Mouse (Mus musculus): ENCODE measurements around the gene Syngr4.

The Syngr4 gene

GRCm38 (mm10) chr7:45869787-45870186 is 26.7 kb downstream of the Syngr4 start:
- no peak for DNase-seq (ENCODE audit: low read depth, low spot score)

- DNase-seq (ENCODE audit: low read depth, low spot score): no peak
Measured at GRCm38 (mm10) chr7:45869107-45869670, 27.3 kb downstream of the Syngr4 start.

- DNase-seq (ENCODE audit: low read depth, low spot score): no peak
Measured at GRCm38 (mm10) chr7:45867871-45868270, 28.6 kb downstream of the Syngr4 start.

GRCm38 (mm10) chr7:45865925-45866910 is 30.3 kb downstream of the Syngr4 start:
- peak; percentile 99 for DNase-seq (ENCODE audit: low read depth, low spot score)

GRCm38 (mm10) chr7:45864435-45864834 is 32.1 kb downstream of the Syngr4 start:
- no peak for DNase-seq (ENCODE audit: low read depth, low spot score)

GRCm38 (mm10) chr7:45862804-45863203 is 33.7 kb downstream of the Syngr4 start:
- DNase-seq (ENCODE audit: low read depth, low spot score): no peak

GRCm38 (mm10) chr7:45859008-45859407 is 37.5 kb downstream of the Syngr4 start:
- DNase-seq (ENCODE audit: low read depth, low spot score): no peak

- peak; percentile 88 for DNase-seq (ENCODE audit: low read depth, low spot score)
Measured at GRCm38 (mm10) chr7:45856950-45857901, 39.3 kb downstream of the Syngr4 start.

GRCm38 (mm10) chr7:45853089-45853488 is 43.4 kb downstream of the Syngr4 start:
- no peak for DNase-seq (ENCODE audit: low read depth, low spot score)

GRCm38 (mm10) chr7:45850661-45851060 is 45.9 kb downstream of the Syngr4 start:
- no peak for DNase-seq (ENCODE audit: low read depth, low spot score)

GRCm38 (mm10) chr7:45848447-45849027 is 48.0 kb downstream of the Syngr4 start:
- no peak for DNase-seq (ENCODE audit: low read depth, low spot score)

GRCm38 (mm10) chr7:45842950-45843744 is 53.4 kb downstream of the Syngr4 start:
- DNase-seq (ENCODE audit: low read depth, low spot score): no peak
